Mouse (Mus musculus) limb, embryonic 11.5 days (tissue): ENCODE measurements around the gene Lrrc73. TPM values are rescaled to one million over a fixed set of nuclear protein-coding genes. Genes with fewer than 3 reads are reported as not detected.

Source experiments
- ATAC-seq: fragments of 200-750 bp; cut with Nextera tagmentation; 2 replicates; pipeline ENCODE4 v1.8.0; 2017; ENCODE audit warnings: low read depth; ENCODE audit not compliant: insufficient number of reproducible peaks, low FRiP score, low TSS enrichment
- DNase-seq: peaks from one replicate; pipeline ENCODE4 v3.0.0-alpha.2; 2015; ENCODE audit warnings: low spot score
- H3K27ac ChIP-seq: fragments of 300-500 bp; sonication (generic); replicated peaks from 2 replicates; pipeline ENCODE4 v1.5.1; 2014; ENCODE audit warnings: low read depth, mild to moderate bottlenecking, low read length
- H3K27me3 ChIP-seq: fragments of 300-500 bp; sonication (generic); 2 replicates; pipeline ENCODE4 v1.6.1; 2014; ENCODE audit warnings: mild to moderate bottlenecking, low read length, mixed read lengths; ENCODE audit not compliant: control insufficient read depth, insufficient read depth
- H3K36me3 ChIP-seq: fragments of 300-500 bp; sonication (generic); 2 replicates; pipeline ENCODE4 v1.6.1; 2014; ENCODE audit warnings: mild to moderate bottlenecking, low read length, moderate library complexity, mixed read lengths; ENCODE audit not compliant: control insufficient read depth, insufficient read depth
- H3K4me1 ChIP-seq: fragments of 300-500 bp; sonication (generic); 2 replicates; pipeline ENCODE4 v1.6.1; 2014; ENCODE audit warnings: low read length, mixed read lengths; ENCODE audit not compliant: control insufficient read depth, insufficient read depth
- H3K4me2 ChIP-seq: fragments of 300-500 bp; sonication (generic); 2 replicates; pipeline ENCODE4 v1.6.1; 2014; ENCODE audit warnings: low read depth, mild to moderate bottlenecking, moderate library complexity; ENCODE audit not compliant: severe bottlenecking
- H3K4me3 ChIP-seq: fragments of 300-500 bp; sonication (generic); 2 replicates; pipeline ENCODE4 v1.5.1; 2014; ENCODE audit warnings: low read depth, low read length
- H3K9ac ChIP-seq: fragments of 300-500 bp; sonication (generic); 2 replicates; pipeline ENCODE4 v1.6.1; 2014; ENCODE audit warnings: mild to moderate bottlenecking, low read length
- H3K9me3 ChIP-seq: fragments of 300-500 bp; sonication (generic); 2 replicates; pipeline ENCODE4 v1.6.1; 2016; ENCODE audit warnings: low read length; ENCODE audit not compliant: control insufficient read depth
- WGBS: fragments of 180-500 bp; shearing (Covaris S2); extraction: QIAGEN DNeasy Blood & Tissue Kit; methylation state at CpG from one replicate; pipeline ENCODE4 v1.1.7; 2014; 5-methylcytosine and 5-hydroxymethylcytosine counted together
- polyA plus RNA-seq: library from polyadenylated mRNA; unstranded; fragments of >200 nt; fragmentation: Nextera tagmentation; extraction: Ambion mirVana; gene quantifications from 2 replicates; pipeline ENCODE4 v1.2.1, GENCODE M21; 2014

Gene Lrrc73
- polyA plus RNA-seq, 1 experiment from 2014 or later = 0.69 TPM

- peaks cover 9% of the 10 kb centered on the region for H3K4me1 ChIP-seq
- no peak overlapping the region for H3K4me2 ChIP-seq
- no peaks in the 10 kb centered on the region for H3K27me3 ChIP-seq
- ATAC-seq (no peak), DNase-seq (no peak)
- H3K9me3 ChIP-seq = no peaks in the 10 kb centered on the region
- no peak overlapping the region for H3K9ac ChIP-seq
- 69% methylated on average over 6 of the region's 6 CpGs for WGBS
- no peak overlapping the region for H3K4me3 ChIP-seq
- no peak overlapping the region for H3K27ac ChIP-seq
- peaks cover 22% of the 10 kb centered on the region for H3K36me3 ChIP-seq
Observed at GRCm38 (mm10) chr17:46274465-46274864, 21.1 kb downstream of the Lrrc73 start.

GRCm38 (mm10) chr17:46275034-46275433 lies 21.7 kb downstream of the Lrrc73 start:
- no peak overlapping the region for H3K9ac ChIP-seq
- WGBS = 91% methylated on average over 6 of the region's 6 CpGs
- H3K9me3 ChIP-seq = no peaks in the 10 kb centered on the region
- no peak overlapping the region for H3K4me2 ChIP-seq
- H3K4me3 ChIP-seq = no peak overlapping the region
- peaks cover 9% of the 10 kb centered on the region for H3K4me1 ChIP-seq
- no peak for DNase-seq
- H3K27ac ChIP-seq = no peak overlapping the region
- peaks cover 24% of the 10 kb centered on the region for H3K36me3 ChIP-seq
- no peaks in the 10 kb centered on the region for H3K27me3 ChIP-seq
- no peak for ATAC-seq

- ATAC-seq (no peak), DNase-seq (no peak)
- Histone ChIP-seq H3K9me3 (no peaks in the 10 kb centered on the region), H3K4me2 (no peak overlapping the region), H3K27ac (no peak overlapping the region), H3K4me1 (peaks cover 9% of the 10 kb centered on the region), H3K4me3 (no peak overlapping the region), H3K9ac (no peak overlapping the region), H3K27me3 (no peaks in the 10 kb centered on the region), H3K36me3 (peaks cover 24% of the 10 kb centered on the region)
- 95% methylated on average over 10 of the region's 10 CpGs for WGBS
Observed at GRCm38 (mm10) chr17:46275506-46275905, 22.2 kb downstream of the Lrrc73 start.

- Histone ChIP-seq H3K27ac (no peak overlapping the region), H3K4me2 (no peak overlapping the region), H3K4me3 (no peak overlapping the region), H3K36me3 (peaks cover 13% of the 10 kb centered on the region; the same call in 1 of the 2 replicates), H3K9me3 (no peaks in the 10 kb centered on the region), H3K4me1 (peaks cover 22% of the 10 kb centered on the region), H3K27me3 (no peaks in the 10 kb centered on the region), H3K9ac (no peak overlapping the region)
- WGBS = 17% methylated on average over 4 of the region's 4 CpGs
- ATAC-seq = no peak
- peak; percentile 50 for DNase-seq
Observed at GRCm38 (mm10) chr17:46277586-46277985, 24.3 kb downstream of the Lrrc73 start.

- Histone ChIP-seq H3K9ac (peak overlapping the region; percentile 9; the same call in 1 of the 2 replicates), H3K36me3 (peaks cover 10% of the 10 kb centered on the region; the same call in 1 of the 2 replicates), H3K27me3 (no peaks in the 10 kb centered on the region), H3K9me3 (no peaks in the 10 kb centered on the region), H3K4me2 (no peak overlapping the region), H3K27ac (peak overlapping the region; percentile 50), H3K4me1 (peaks cover 22% of the 10 kb centered on the region), H3K4me3 (no peak overlapping the region)
- 71% methylated on average over 12 of the region's 12 CpGs for WGBS
- ATAC-seq (no peak), DNase-seq (no peak)
Observed at GRCm38 (mm10) chr17:46278011-46278765, 24.9 kb downstream of the Lrrc73 start.

GRCm38 (mm10) chr17:46282483-46283123 lies 29.3 kb downstream of the Lrrc73 start, which contains the start of gene Tjap1:
Gene Tjap1, minus strand, starts transcription at chr17:46283026.
- under 1% methylated on average over 37 of the region's 37 CpGs for WGBS
- peaks cover 17% of the 10 kb centered on the region for H3K4me1 ChIP-seq

GRCm38 (mm10) chr17:46283140-46283539 lies 29.8 kb downstream of the Lrrc73 start:
- peak; percentile 6; the same call in 1 of the 2 replicates for ATAC-seq
- peaks cover 16% of the 10 kb centered on the region for H3K4me1 ChIP-seq
- H3K4me2 ChIP-seq = peak overlapping the region; percentile 93; the same call in 1 of the 2 replicates
- peak overlapping the region; percentile 90; the same call in 1 of the 2 replicates for H3K27ac ChIP-seq
- H3K27me3 ChIP-seq = no peaks in the 10 kb centered on the region
- no peaks in the 10 kb centered on the region for H3K9me3 ChIP-seq
- H3K36me3 ChIP-seq = peaks cover 5% of the 10 kb centered on the region; the same call in 1 of the 2 replicates
- WGBS = 26% methylated on average over 9 of the region's 9 CpGs
- H3K9ac ChIP-seq = no peak overlapping the region; the same call in none of the 2 replicates
- no peak for DNase-seq
- H3K4me3 ChIP-seq = peak overlapping the region; percentile 74

More at GRCm38 (mm10) chr17:46282483-46283123, 29.3 kb downstream of the Lrrc73 start, which contains the start of gene Tjap1:
- Histone ChIP-seq H3K4me3 (peak within 1 kb of the TSS; percentile 74), H3K9me3 (no peaks in the 10 kb centered on the region), H3K27me3 (no peaks in the 10 kb centered on the region), H3K4me2 (peak within 1 kb of the TSS; percentile 93), H3K9ac (peak within 1 kb of the TSS; percentile 75), H3K36me3 (peaks cover 5% of the 10 kb centered on the region; the same call in 1 of the 2 replicates), H3K27ac (peak within 1 kb of the TSS; percentile 90)
- peak; percentile 96 for DNase-seq
- peak; percentile 92 for ATAC-seq

GRCm38 (mm10) chr17:46283911-46284310 lies 30.6 kb downstream of the Lrrc73 start:
- Histone ChIP-seq H3K4me3 (no peak overlapping the region), H3K27ac (no peak overlapping the region), H3K4me2 (no peak overlapping the region), H3K4me1 (peaks cover 16% of the 10 kb centered on the region), H3K36me3 (peaks cover 3% of the 10 kb centered on the region; the same call in 1 of the 2 replicates), H3K9me3 (no peaks in the 10 kb centered on the region), H3K9ac (no peak overlapping the region), H3K27me3 (no peaks in the 10 kb centered on the region)
- DNase-seq (no peak), ATAC-seq (no peak)
- 89% methylated on average over 8 of the region's 8 CpGs for WGBS
